Mouse (Mus musculus) bone marrow, adult 2 months (tissue): ENCODE data around the gene Sec1. TPM values are rescaled to one million over a fixed set of nuclear protein-coding genes. Genes with fewer than 3 reads are reported as not detected.
"Not testable (repeated sequence)": the region's sequence is repeated elsewhere in the genome, so short reads cannot be mapped to it uniquely, and the experiment has no call there.

Source experiments
- H3K27ac ChIP-seq: fragments of 200-500 bp; 2 replicates; pipeline ENCODE4 v1.5.1; 2012; ENCODE audit warnings: low read depth, mild to moderate bottlenecking, control low read depth, inconsistent platforms, low read length; ENCODE audit not compliant: control insufficient read depth, poor library complexity, insufficient read depth
- H3K4me1 ChIP-seq: fragments of 200-500 bp; 2 replicates; pipeline ENCODE4 v1.6.1; 2011; ENCODE audit warnings: low read length; ENCODE audit not compliant: control insufficient read depth, insufficient read depth
- H3K4me3 ChIP-seq: fragments of 200-500 bp; replicated peaks from 2 replicates; pipeline ENCODE3; 2011; ENCODE audit warnings: mild to moderate bottlenecking, low read depth, low read length, control low read depth; ENCODE audit not compliant: control insufficient read depth
- CTCF ChIP-seq: fragments of 200-500 bp; IDR thresholded peaks from 2 replicates; pipeline ENCODE4 v1.5.1; 2011; ENCODE audit warnings: low read length, control low read depth; ENCODE audit not compliant: control insufficient read depth, insufficient read depth
- POLR2A ChIP-seq: fragments of 200-500 bp; IDR thresholded peaks from 2 replicates; pipeline ENCODE4 v1.6.1; 2011; ENCODE audit warnings: low read depth, mild to moderate bottlenecking, control low read depth, low read length, borderline replicate concordance; ENCODE audit not compliant: control insufficient read depth
- WGBS: fragments of 180-500 bp; shearing (Covaris S2); methylation state at CpG from one replicate; pipeline ENCODE4 v1.1.7; 2018; 5-methylcytosine and 5-hydroxymethylcytosine counted together
- polyA plus RNA-seq: library from polyadenylated mRNA; stranded (reverse); fragments of >200 nt; gene quantifications from 2 replicates; pipeline ENCODE4 v1.2.4, GENCODE M21; 2011; ENCODE audit warnings: low replicate concordance; ENCODE audit not compliant: missing spikeins, insufficient read depth, insufficient read length

Sec1 gene
- polyA plus RNA-seq, 1 experiment = not detected

DNA sequence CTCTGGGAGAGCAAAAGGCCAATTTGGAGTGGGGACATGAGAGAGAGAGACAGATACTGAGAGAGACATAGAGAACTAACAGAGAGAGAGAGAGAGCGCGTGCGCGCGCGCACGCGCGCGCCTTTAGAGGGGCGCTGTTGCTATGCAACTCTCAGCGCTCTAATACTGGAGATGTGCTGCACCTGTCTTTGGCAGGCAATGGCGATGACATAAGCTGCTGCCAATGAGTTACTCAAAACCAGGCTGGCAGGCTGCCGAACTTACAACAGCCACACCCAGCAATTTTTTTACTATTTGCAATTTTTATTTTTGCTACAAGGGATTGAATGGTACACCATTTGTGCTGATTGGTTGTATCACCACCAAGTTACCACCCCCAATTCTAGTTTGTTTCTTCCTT is 26.4 kb downstream of the Sec1 start:
- H3K4me1 ChIP-seq = no peaks in the 10 kb centered on the region
- no peak overlapping the region for H3K4me3 ChIP-seq
- no peak overlapping the region for H3K27ac ChIP-seq
- WGBS = 94% methylated on average over 14 of the region's 14 CpGs
- no peak for TF ChIP-seq CTCF
- no peak for TF ChIP-seq POLR2A

DNA sequence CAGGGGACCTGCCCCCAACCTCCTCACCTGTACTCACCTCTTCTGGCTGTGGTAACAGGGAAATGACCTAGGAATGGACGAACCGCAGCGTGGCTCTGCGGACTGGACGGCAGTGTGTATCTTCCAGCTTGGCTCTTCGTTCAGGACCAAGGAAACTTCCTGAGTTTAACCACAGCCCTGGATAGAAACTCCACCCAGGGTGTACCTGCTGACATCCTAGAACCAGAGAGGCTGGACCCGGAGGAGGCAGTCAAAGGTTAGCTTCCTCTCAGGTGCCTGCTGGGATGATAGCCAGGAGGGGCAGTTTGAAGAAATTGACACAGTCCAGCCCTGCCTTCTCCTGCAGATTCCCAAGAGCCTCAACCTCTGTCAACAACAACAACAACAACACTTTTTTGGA is 28.0 kb downstream of the Sec1 start, which contains the start of gene Fut2:
TSS of gene Fut2 (minus strand) at position 234 of the 400 bp plus-strand sequence.
- WGBS = 75% methylated on average over 7 of the region's 7 CpGs

DNA sequence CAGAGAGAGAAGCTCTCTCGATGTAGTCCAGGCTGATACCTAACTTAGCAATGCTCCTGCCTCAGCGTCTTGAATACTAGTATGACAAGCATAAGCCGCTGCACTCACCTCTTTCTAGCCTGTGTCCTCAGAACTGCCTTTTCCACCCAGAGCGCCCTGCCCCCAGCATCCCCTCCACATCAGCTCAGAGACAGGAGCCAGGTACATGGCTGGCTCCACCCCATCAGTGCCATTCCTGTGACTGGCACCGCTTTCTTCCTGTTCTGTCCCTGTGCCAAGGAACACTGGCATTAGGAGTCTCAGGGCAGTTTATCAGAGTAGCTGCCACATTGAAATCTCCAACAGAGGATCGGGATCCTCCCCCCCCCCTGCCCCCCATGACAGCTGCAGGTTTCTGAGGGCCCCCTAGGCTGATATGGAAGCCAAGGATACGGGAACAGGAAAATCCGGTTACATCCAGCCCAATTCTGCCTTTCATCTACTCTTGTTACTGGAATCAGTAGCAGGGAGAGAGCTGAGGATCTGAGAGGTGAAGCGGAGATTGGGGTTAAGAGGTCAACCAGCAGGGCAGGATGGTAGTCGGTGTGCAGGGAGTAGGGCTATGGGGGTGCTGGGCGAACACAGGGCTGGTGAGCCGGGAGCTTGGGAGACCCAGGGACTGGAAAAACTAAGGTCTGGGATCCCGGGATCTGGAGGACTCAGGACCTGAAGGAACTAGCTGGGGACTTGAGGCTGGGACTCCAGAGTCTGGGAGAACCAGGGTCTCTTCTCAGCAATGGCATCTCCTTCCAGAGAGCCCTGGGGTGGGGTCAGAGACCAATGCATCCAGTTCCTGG is 28.7 kb downstream of the Sec1 start:
- Histone ChIP-seq H3K4me3 (no peak overlapping the region), H3K27ac (no peak overlapping the region), H3K4me1 (no peaks in the 10 kb centered on the region)
- TF ChIP-seq POLR2A (no peak), CTCF (no peak)
- WGBS = 71% methylated on average over 13 of the region's 13 CpGs

More for the DNA sequence above, 28.0 kb downstream of the Sec1 start, which contains the start of gene Fut2:
- TF ChIP-seq CTCF = no peak
- TF ChIP-seq POLR2A = no peak
- Histone ChIP-seq H3K4me1 (no peaks in the 10 kb centered on the region), H3K27ac (no peak within 1 kb of the TSS), H3K4me3 (no peak within 1 kb of the TSS)

DNA sequence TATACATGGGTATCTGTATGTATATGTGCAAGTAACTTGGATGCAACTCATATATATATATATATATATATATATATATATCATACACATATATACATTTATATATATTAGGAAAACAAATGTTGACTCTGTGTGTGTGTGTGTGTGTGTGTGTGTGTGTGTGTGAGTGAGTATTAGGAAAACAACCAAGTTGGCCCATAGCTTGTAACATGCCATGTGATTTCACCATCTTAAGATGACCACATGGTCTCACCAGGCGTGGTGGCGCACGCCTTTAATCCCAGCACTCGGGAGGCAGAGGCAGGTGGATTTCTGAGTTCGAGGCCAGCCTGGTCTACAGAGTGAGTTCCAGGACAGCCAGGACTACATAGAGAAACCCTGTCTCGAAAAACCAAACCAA is 32.5 kb downstream of the Sec1 start:
- whole genome bisulfite sequencing = 56% methylated on average over 6 of the region's 6 CpGs
- not testable (repeated sequence) for H3K27ac ChIP-seq, H3K4me3 ChIP-seq, H3K4me1 ChIP-seq

DNA sequence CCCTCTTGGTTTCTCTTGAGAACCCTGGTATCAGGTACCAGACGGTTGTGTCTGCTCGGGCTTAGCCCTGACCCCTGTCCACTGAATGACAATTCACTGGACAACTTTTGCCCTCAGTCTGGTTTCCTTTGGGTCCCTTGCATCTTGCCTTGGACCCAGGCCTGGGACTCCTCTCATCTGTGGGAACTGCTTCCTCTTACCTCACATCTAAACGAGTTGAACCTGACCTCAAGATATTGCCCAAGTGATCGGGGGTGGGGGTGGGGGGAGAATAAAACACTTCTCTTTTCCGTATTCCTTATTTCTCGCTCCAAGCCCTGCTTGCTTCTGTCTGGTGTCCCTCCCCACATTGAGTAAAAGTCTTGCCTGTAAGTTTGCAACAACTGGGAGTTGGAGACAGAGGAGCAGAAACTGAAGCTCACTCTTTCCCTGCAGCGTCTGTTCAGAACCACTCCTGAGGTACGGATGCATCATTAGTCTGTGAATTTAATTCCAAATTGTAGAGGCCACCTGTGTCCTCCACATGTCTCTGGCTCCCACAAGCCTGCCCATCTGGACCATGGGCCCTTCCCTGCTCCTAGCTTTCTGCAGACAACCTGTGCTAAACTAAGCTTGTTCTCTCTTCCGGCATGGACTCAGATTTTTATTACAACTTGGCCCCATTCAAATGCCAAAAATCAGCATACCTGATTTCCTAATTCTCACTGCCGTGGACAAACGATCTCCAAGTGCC is 33.3 kb downstream of the Sec1 start:
- peak overlapping the region; percentile 46 for H3K4me3 ChIP-seq
- H3K4me1 ChIP-seq = no peaks in the 10 kb centered on the region
- TF ChIP-seq CTCF (no peak), POLR2A (no peak)
- H3K27ac ChIP-seq = peak overlapping the region; percentile 61
- WGBS = 28% methylated on average over 11 of the region's 11 CpGs

DNA sequence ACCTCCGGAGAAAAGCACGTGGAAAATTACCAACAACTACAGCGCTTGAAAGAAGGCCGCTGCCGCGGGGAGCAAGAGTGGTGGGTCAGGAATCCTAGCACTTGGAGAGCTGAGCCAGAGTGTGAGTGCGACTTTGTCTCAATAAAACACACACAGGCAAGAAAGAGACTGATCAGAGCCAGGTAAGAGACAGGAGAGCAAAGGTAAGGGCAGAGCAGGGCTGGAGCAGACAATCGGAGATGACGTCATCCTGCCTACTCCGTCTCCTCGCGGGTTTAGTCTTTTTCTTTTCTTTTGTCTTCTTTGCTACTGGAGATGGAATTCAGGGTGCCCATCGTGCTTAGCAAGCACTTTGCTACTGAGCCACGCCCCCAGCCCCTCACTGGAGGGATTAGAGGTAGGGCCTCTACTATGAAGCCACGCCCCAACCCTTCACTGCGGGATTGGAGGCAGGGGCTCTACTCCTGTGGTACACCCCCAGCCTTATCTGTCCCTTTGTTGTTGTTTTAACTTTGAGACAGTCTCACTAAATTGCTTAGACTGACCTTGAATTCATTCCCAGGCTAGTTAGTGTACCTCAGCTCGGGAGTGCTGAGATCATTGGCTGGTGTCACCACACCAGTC is 39.7 kb downstream of the Sec1 start:
- TF ChIP-seq POLR2A = no peak
- TF ChIP-seq CTCF = no peak
- Histone ChIP-seq H3K27ac (no peak overlapping the region), H3K4me1 (no peaks in the 10 kb centered on the region), H3K4me3 (no peak overlapping the region)
- WGBS = 58% methylated on average over 17 of the region's 17 CpGs

DNA sequence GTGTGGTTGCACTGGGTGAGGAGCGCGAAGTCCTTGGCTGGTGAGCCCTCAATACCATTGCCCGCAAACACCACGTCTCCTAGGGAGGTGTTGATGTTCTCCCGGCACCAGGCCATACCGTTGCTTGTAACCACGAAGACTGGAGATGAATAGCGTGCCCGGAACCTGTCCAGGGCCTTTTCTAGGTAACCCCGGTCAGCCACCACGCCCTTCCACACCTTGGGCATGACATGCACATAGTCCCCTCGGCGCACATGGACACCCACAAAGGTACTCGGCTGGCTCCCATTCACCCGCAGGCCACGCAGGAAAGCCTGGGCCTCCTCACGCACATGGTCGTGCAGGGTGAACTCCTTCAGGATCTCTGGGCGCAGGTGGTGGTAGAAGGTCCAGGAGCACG is 43.7 kb downstream of the Sec1 start:
- not testable (repeated sequence) for H3K27ac ChIP-seq, H3K4me3 ChIP-seq, H3K4me1 ChIP-seq
- 93% methylated on average over 20 of the region's 20 CpGs for WGBS

DNA sequence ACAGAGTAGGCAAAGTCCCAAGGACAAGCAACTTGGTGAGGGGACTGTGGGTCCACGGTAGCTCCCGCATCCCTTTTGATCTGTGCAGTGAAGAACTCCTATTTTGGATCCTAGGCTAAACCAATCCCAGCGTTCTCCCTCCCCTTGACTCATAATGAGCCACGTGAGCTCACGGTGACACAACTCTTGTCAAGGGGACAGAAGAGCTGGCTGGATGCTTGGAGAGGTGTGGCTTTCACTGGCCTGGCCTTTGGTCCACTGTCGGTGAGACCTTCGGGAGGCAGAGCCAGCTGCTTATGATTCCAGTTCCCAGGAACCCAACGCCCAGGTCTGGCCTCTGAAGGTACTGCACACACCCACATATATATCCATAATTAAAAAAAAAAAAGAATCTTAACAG is 44.9 kb downstream of the Sec1 start:
- H3K27ac ChIP-seq = no peak overlapping the region
- WGBS = 80% methylated on average over 8 of the region's 8 CpGs
- H3K4me1 ChIP-seq = no peaks in the 10 kb centered on the region
- TF ChIP-seq CTCF = no peak
- H3K4me3 ChIP-seq = no peak overlapping the region

DNA sequence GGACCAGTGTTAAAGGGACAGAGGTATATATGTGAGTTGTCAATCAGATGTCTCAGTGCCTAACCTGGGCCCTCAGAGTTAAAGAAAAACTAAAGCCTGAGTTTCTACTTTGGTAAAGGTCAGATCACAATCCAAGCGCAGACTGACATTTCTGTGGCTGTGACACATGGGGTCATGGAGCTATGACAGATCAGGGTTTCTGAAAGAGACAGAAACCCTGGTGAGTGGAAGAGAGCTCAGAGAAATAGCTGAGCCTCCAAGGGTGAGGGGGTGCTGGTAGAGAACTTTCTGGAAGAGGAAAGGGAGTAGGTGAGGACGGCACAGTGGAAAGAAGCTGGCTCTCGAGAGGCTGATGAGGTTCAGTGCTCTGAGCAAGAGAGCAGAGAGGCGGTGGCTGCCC is 47.5 kb downstream of the Sec1 start:
- Histone ChIP-seq H3K27ac (no peak overlapping the region), H3K4me1 (peaks cover under 1% of the 10 kb centered on the region; the same call in 1 of the 2 replicates), H3K4me3 (no peak overlapping the region)
- WGBS = 75% methylated on average over 4 of the region's 4 CpGs
- TF ChIP-seq CTCF (no peak), POLR2A (no peak)
